Mouse (Mus musculus) myocyte (in vitro differentiated cells): ENCODE results near the gene Atrnl1.

Source experiments
- CEBPB ChIP-seq: IDR thresholded peaks from 2 replicates; pipeline ENCODE4 v1.6.1; 2011; ENCODE audit warnings: mild to moderate bottlenecking, moderate library complexity; ENCODE audit not compliant: poor library complexity, insufficient read depth, severe bottlenecking
- E2F4 ChIP-seq: IDR thresholded peaks from one replicate; pipeline ENCODE4 v1.6.1; 2011; ENCODE audit warnings: mild to moderate bottlenecking, control low read depth, moderate library complexity; ENCODE audit not compliant: insufficient read depth
- MAX ChIP-seq: IDR thresholded peaks from one replicate; pipeline ENCODE4 v1.6.1; 2011; ENCODE audit warnings: low read depth, mild to moderate bottlenecking, control low read depth
- MYOD1 ChIP-seq, 3 experiments: IDR thresholded peaks; one replicate each; pipeline ENCODE4 v1.6.1; 2011; ENCODE audit warnings: control low read depth in 2 of 3, low read depth in 2 of 3, mild to moderate bottlenecking in 2 of 3, moderate library complexity in 1 of 3; ENCODE audit not compliant: insufficient read length in 2 of 3, control insufficient read depth in 1 of 3
- MYOG ChIP-seq, 3 experiments: IDR thresholded peaks; one replicate each; pipeline ENCODE4 v1.6.1; 2011; ENCODE audit warnings: control low read depth in 2 of 3, low read depth in 2 of 3, mild to moderate bottlenecking in 2 of 3; ENCODE audit not compliant: insufficient read length in 2 of 3, control insufficient read depth in 1 of 3, insufficient read depth in 1 of 3
- POLR2A ChIP-seq: IDR thresholded peaks from one replicate; pipeline ENCODE4 v1.6.1; 2011; ENCODE audit warnings: low read depth, mild to moderate bottlenecking, control low read depth, moderate library complexity; ENCODE audit not compliant: insufficient read length
- POLR2AphosphoS2 ChIP-seq: IDR thresholded peaks from one replicate; pipeline ENCODE4 v1.6.1; 2011; ENCODE audit warnings: low read depth, control low read depth; ENCODE audit not compliant: insufficient read length
- REST ChIP-seq: IDR thresholded peaks from one replicate; pipeline ENCODE4 v1.6.1; 2011; ENCODE audit warnings: mild to moderate bottlenecking, control low read depth, moderate library complexity; ENCODE audit not compliant: insufficient read depth, insufficient read length
- SRF ChIP-seq: IDR thresholded peaks from one replicate; pipeline ENCODE4 v1.6.1; 2011; ENCODE audit warnings: low read depth; ENCODE audit not compliant: control insufficient read depth, insufficient read length
- TCF12 ChIP-seq: IDR thresholded peaks from one replicate; pipeline ENCODE4 v1.6.1; 2011; ENCODE audit warnings: mild to moderate bottlenecking, control low read depth; ENCODE audit not compliant: poor library complexity, insufficient read depth, severe bottlenecking
- USF1 ChIP-seq: IDR thresholded peaks from one replicate; pipeline ENCODE4 v1.6.1; 2011; ENCODE audit warnings: low read depth, mild to moderate bottlenecking, control low read depth, moderate library complexity

- TF ChIP-seq MAX (no peak), POLR2A (no peak), SRF (no peak), USF1 (no peak), CEBPB (no peak), POLR2AphosphoS2 (no peak), TCF12 (no peak), MYOD1 (IDR thresholded peaks at IDR 0.05; ENCODE audit: control insufficient read depth in 1 of 3, insufficient read length in 2 of 3, low read depth in 2 of 3) (no peak), E2F4 (no peak), REST (no peak), MYOG (IDR thresholded peaks at IDR 0.05; ENCODE audit: control insufficient read depth in 1 of 3, insufficient read depth in 1 of 3, insufficient read length in 2 of 3, low read depth in 2 of 3) (no peak)
Measured at GRCm38 (mm10) chr19:57603593-57603992, 7.2 kb upstream of the Atrnl1 start.
